In genomic region chr3:100747421-100748308, GRCm38 (mm10) we compare ENCODE assay signal across 12 mouse cellular contexts.
DNase-seq lines count a peak whose midpoint lies in the region; ATAC-seq lines count a peak whose summit lies in the region.
"Had no signal": no experiment of that assay in that cellular context is flagged by ENCODE, and none has a peak within 500 bp of the region (broad histone marks: within the 10 kb centered on the region; RNA-seq: fewer than 3 reads in every experiment).

No protein-coding gene starts in this region.

- DNase-seq in heart, adult 11 months, result peak; percentile 97
- DNase-seq in heart, postnatal 25 days (ENCODE audit: low spot score), result no peak
- no peak for DNase-seq in neural tube, embryonic 10.5 days (ENCODE audit: extremely low spot score, low spot score)
- peak; percentile 53 for DNase-seq in heart, postnatal 4 days
- DNase-seq in urinary bladder, postnatal 10 days (ENCODE audit: low spot score), result no peak
- DNase-seq in urinary bladder, adult 2 months (ENCODE audit: low spot score), result no peak
- DNase-seq in adrenal gland, adult 8-10 months, result no peak
- DNase-seq: gastrocnemius, adult 2 months; liver had no signal

- WGBS in neural tube, embryonic 12.5 days, result 36% methylated on average over 15 of the region's 15 CpGs

- H3K4me2 ChIP-seq in neural tube, embryonic 12.5 days (replicated peaks), result no peak overlapping the region

- no peak overlapping the region for H3K27ac ChIP-seq in neural tube, embryonic 12.5 days
- H3K27ac ChIP-seq: embryonic facial prominence, embryonic 10.5 days; gastrocnemius, adult 2 months had no signal

- no peak overlapping the region for H3K4me3 ChIP-seq in neural tube, embryonic 12.5 days
- H3K4me3 ChIP-seq: embryonic facial prominence, embryonic 10.5 days; gastrocnemius, adult 2 months had no signal

- H3K9ac ChIP-seq in neural tube, embryonic 12.5 days, result no peak overlapping the region

- intact Hi-C loops in heart, postnatal 25 days (cut with DNase I), result loop anchor here (5.0 kb wide), 1 partner anchor 55 kb away; no protein-coding TSS in a partner anchor

- H3K4me1 ChIP-seq in neural tube, embryonic 12.5 days, result no peaks in the 10 kb centered on the region; the same call in 1 of the 2 replicates

- ATAC-seq in neural tube, embryonic 12.5 days (ENCODE audit: low FRiP score, low read depth), result 0 out of 2 replicates have a peak, but pooled peaks have one; percentile 41

- H3K36me3 ChIP-seq in neural tube, embryonic 12.5 days, result no peaks in the 10 kb centered on the region
- H3K36me3 ChIP-seq: embryonic facial prominence, embryonic 10.5 days had no signal

- no peaks in the 10 kb centered on the region for H3K27me3 ChIP-seq in neural tube, embryonic 12.5 days (replicated peaks)
- H3K27me3 ChIP-seq: CH12.LX had no signal

- H3K9me3 ChIP-seq in neural tube, embryonic 12.5 days, result no peaks in the 10 kb centered on the region
- H3K9me3 ChIP-seq: embryonic facial prominence, embryonic 10.5 days had no signal

Comparison
In these comparisons a context has a peak if more than half of its experiments do, and no peak if none do; other contexts are left out.
1. DNase-seq: peak in heart, adult 11 months (single experiment) and heart, postnatal 4 days (single experiment); none in heart, postnatal 25 days (single experiment), neural tube, embryonic 10.5 days (single experiment), urinary bladder, postnatal 10 days (single experiment), urinary bladder, adult 2 months (single experiment) and adrenal gland, adult 8-10 months (single experiment).